Mouse (Mus musculus) brain, embryonic 14.5 days (tissue): ENCODE measurements at regions not wholly inside any gene's neighbourhood (a gene's known extent, or its start where the extent isn't known, plus 50 kb on each side); places are given as distances from the start of the nearest gene placed in this dataset.

Source experiments
- CTCF ChIP-seq: fragments of 200-500 bp; IDR thresholded peaks from 2 replicates; pipeline ENCODE4 v1.5.1; 2012; ENCODE audit warnings: inconsistent platforms, mild to moderate bottlenecking, moderate library complexity, borderline replicate concordance; ENCODE audit not compliant: insufficient read depth, insufficient read length; ENCODE audit errors: extremely low read depth
- POLR2A ChIP-seq: fragments of 200-500 bp; IDR thresholded peaks from 2 replicates; pipeline ENCODE4 v1.6.1; 2012; ENCODE audit warnings: mild to moderate bottlenecking, inconsistent platforms, borderline replicate concordance; ENCODE audit not compliant: poor library complexity, insufficient read depth, insufficient read length, severe bottlenecking; ENCODE audit errors: extremely low read depth

DNA sequence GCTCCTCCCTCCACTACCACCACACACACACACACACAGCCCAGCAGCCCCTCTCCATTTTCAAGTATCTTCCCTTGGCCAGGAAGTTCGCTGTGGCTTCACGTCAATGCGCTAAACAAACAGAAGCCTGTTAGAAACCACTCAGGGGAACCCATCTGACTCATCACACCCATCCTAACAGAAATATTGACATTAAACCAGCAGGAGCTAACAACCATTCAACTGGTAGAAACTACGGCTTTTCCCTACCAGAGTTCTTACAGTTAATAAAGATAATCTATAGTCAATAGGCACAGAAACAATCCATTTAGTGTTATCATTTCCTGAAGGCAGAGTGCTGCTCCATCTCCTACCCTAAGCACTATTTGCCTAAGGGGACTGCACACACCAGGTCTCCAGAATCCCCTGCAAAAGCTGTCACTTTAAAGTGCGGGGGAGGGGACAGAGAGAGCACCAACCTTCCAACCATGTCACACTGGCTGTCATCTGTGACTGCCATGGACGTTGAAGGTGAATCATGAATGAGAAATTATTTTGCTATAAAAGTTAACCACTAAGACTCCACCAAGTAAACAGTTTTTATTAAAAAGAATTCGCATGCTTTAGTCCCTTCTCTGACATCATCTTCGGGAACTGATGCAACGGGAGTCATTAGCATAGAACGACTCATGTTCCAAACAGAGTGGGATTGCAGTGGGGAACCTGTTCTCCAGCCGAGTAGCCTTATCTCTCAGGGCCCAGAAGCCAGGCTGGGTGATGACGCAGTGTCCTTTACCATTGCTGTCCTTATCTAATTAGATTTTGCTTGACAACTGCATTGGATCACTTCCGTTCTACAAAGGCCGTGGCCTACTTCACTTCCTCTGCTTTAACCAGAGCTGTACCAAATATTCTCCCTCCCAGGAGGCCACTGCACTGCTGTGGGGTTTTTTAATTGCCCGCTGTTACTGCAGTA, 91.0 kb downstream of the Actbl2 start:
- TF ChIP-seq POLR2A, result no peak
- no peak for TF ChIP-seq CTCF
